Mouse (Mus musculus) midbrain, embryonic 13.5 days (tissue): Measurements from ENCODE around the gene Rnf11. TPM values are rescaled to one million over a fixed set of nuclear protein-coding genes. Genes with fewer than 3 reads are reported as not detected.

Experiments
- ATAC-seq: fragments of 200-750 bp; cut with Nextera tagmentation; 2 replicates; pipeline ENCODE4 v1.8.0; 2017; ENCODE audit warnings: mild to moderate bottlenecking, moderate TSS enrichment, moderate library complexity
- H3K27ac ChIP-seq: fragments of 300-500 bp; sonication (generic); 2 replicates; pipeline ENCODE4 v1.5.1; 2015; ENCODE audit warnings: inconsistent platforms, mild to moderate bottlenecking, moderate library complexity
- H3K27me3 ChIP-seq: fragments of 300-500 bp; sonication (generic); 2 replicates; pipeline ENCODE4 v1.6.1; 2015; ENCODE audit warnings: mild to moderate bottlenecking, inconsistent platforms
- H3K36me3 ChIP-seq: fragments of 300-500 bp; sonication (generic); 2 replicates; pipeline ENCODE4 v1.6.1; 2015; ENCODE audit warnings: mild to moderate bottlenecking, inconsistent platforms
- H3K4me1 ChIP-seq: fragments of 300-500 bp; sonication (generic); replicated peaks from 2 replicates; pipeline ENCODE4 v1.6.1; 2015; ENCODE audit warnings: inconsistent platforms
- H3K4me2 ChIP-seq: fragments of 300-500 bp; sonication (generic); replicated peaks from 2 replicates; pipeline ENCODE4 v1.6.1; 2015; ENCODE audit warnings: moderate library complexity, mild to moderate bottlenecking, inconsistent platforms
- H3K4me3 ChIP-seq: fragments of 300-500 bp; sonication (generic); replicated peaks from 2 replicates; pipeline ENCODE4 v1.5.1; 2015; ENCODE audit warnings: mild to moderate bottlenecking, inconsistent platforms
- H3K9ac ChIP-seq: fragments of 300-500 bp; sonication (generic); replicated peaks from 2 replicates; pipeline ENCODE4 v1.6.1; 2015; ENCODE audit warnings: mild to moderate bottlenecking, inconsistent platforms
- H3K9me3 ChIP-seq: fragments of 300-500 bp; sonication (generic); 2 replicates; pipeline ENCODE4 v1.6.1; 2016; ENCODE audit warnings: mild to moderate bottlenecking, inconsistent platforms
- WGBS: fragments of 180-500 bp; shearing (Covaris S2); methylation state at CpG from one replicate; pipeline ENCODE4 v1.1.7; 2015; 5-methylcytosine and 5-hydroxymethylcytosine counted together
- polyA plus RNA-seq: library from polyadenylated mRNA; unstranded; fragments of >200 nt; fragmentation: Nextera tagmentation; extraction: Ambion mirVana; gene quantifications from 2 replicates; pipeline ENCODE4 v1.2.1, GENCODE M21; 2015

Gene Rnf11
- polyA plus RNA-seq, 1 experiment from 2014 or later = 60.0 TPM

DNA sequence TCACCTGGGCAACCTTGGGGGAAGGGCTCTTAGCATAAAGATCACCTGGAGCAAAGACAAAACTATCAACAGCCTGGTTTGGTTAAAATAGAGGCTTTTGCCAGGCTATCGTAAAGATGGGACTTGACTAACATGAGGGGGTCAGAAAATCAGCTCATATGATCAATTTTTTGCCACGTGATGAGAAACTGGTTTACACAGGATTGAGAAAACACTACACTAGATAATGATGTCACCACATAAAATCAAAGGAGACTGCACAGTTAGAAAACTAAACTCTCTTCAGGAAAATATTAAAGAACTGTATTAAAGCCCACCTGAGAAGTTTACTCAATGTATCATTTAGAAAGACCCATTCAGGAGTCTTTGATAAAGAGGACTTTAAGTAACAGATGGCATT, 9.4 kb downstream of the Rnf11 start:
- ATAC-seq = no peak
- peak overlapping the region; percentile 73 for H3K4me2 ChIP-seq
- no peaks in the 10 kb centered on the region for H3K27me3 ChIP-seq
- peak overlapping the region; percentile 87 for H3K4me3 ChIP-seq
- H3K36me3 ChIP-seq = peaks cover 8% of the 10 kb centered on the region; the same call in 1 of the 2 replicates
- peak overlapping the region; percentile 34; the same call in 1 of the 2 replicates for H3K9ac ChIP-seq
- peaks cover 19% of the 10 kb centered on the region for H3K4me1 ChIP-seq
- WGBS = 52% methylated on average over 2 of the region's 2 CpGs
- no peak overlapping the region for H3K27ac ChIP-seq
- H3K9me3 ChIP-seq = no peaks in the 10 kb centered on the region

DNA sequence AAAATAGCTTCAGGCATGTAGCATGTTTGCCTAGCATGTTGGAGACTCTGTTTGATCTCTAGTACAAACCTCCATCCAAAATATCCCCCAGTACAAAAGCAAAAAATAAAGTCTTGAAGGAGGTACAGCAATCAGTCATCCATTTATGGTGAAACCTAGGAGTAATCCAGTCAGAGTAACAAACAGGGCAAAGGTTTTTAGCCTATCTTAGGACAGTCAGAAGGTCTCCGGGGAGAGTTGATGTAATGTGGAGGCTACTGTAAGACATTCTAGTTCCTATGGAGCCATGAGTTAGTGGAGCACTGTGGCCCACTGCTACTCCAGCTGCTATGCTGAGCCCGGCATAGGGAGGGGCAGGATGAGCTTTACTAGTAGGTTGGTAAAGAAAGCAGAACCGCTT, 12.0 kb downstream of the Rnf11 start:
- Histone ChIP-seq H3K9ac (no peak overlapping the region), H3K4me2 (no peak overlapping the region), H3K27ac (no peak overlapping the region), H3K9me3 (no peaks in the 10 kb centered on the region), H3K4me3 (no peak overlapping the region), H3K4me1 (peaks cover 19% of the 10 kb centered on the region), H3K27me3 (no peaks in the 10 kb centered on the region), H3K36me3 (peaks cover 8% of the 10 kb centered on the region; the same call in 1 of the 2 replicates)
- 91% methylated on average over 3 of the region's 3 CpGs for WGBS
- ATAC-seq = no peak

DNA sequence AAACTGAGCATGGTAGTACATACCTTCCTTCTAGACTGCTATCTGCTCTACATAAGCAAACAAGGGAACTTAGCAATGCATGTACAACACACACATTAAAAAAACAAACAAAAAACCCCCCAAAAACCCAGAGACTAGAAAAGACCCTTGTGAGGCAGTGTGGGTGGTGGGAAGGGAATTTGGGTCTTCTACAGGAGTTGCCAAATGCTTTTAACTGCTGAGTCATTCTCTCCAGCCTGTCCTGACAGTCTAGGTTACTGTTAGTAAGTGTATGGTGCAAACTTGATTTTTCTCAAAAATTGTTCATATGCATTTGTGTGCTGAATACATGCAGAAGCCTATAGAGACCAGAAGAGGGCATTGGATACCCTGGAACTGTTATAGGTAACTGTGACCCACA, 12.9 kb downstream of the Rnf11 start:
- no peaks in the 10 kb centered on the region for H3K9me3 ChIP-seq
- H3K27me3 ChIP-seq = no peaks in the 10 kb centered on the region
- no peak for ATAC-seq
- H3K9ac ChIP-seq = no peak overlapping the region
- no peak overlapping the region for H3K4me2 ChIP-seq
- no peak overlapping the region for H3K4me3 ChIP-seq
- no peak overlapping the region for H3K27ac ChIP-seq
- H3K36me3 ChIP-seq = peaks cover 8% of the 10 kb centered on the region; the same call in 1 of the 2 replicates
- H3K4me1 ChIP-seq = peaks cover 19% of the 10 kb centered on the region

DNA sequence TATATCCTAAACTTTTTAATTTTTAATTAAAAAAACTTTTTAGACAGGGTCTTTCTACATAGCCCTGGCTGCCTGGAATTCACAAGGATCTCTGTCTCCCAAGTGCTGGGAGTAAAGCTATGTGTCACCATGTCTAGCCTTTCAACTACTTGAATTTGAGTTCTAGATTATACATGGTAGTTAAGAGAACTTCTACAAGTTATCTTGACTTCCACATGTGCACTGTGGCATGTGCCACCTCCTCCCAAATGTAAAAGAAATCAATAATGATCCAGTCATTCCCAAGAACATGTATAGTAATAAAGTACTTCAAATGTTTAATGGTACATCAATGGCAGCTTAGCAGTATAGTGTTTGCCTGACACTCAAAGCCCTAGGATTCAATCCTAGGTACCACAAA, 16.8 kb downstream of the Rnf11 start:
- Histone ChIP-seq H3K4me3 (no peak overlapping the region), H3K4me1 (no peaks in the 10 kb centered on the region; the same call in 1 of the 2 replicates), H3K4me2 (no peak overlapping the region), H3K36me3 (peaks cover 4% of the 10 kb centered on the region; the same call in 1 of the 2 replicates), H3K27ac (no peak overlapping the region), H3K9ac (no peak overlapping the region), H3K27me3 (no peaks in the 10 kb centered on the region), H3K9me3 (no peaks in the 10 kb centered on the region)
- no peak for ATAC-seq

DNA sequence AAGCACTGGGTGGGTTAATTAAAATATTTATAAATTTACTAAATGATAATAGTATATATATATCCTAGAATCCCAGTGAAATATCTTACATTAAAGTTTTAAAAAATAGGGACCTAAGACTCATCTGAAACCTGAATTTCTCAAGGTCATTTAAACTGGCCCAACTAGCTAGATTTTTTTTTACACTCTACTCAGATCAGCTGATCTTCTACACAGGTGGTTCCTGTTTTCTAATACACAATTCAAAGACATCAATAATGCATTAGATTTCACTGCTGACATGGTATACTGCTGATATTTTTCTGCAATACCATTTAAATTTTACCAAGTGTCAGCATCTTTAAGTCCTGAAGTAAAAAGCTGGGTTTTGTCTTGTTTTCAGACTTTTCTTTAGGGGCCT, 20.6 kb downstream of the Rnf11 start:
- no peak for ATAC-seq
- no peak overlapping the region for H3K4me3 ChIP-seq
- no peaks in the 10 kb centered on the region for H3K4me1 ChIP-seq
- no peaks in the 10 kb centered on the region for H3K36me3 ChIP-seq
- no peak overlapping the region for H3K4me2 ChIP-seq
- H3K27ac ChIP-seq = no peak overlapping the region
- no peaks in the 10 kb centered on the region for H3K27me3 ChIP-seq
- H3K9ac ChIP-seq = no peak overlapping the region
- H3K9me3 ChIP-seq = no peaks in the 10 kb centered on the region

DNA sequence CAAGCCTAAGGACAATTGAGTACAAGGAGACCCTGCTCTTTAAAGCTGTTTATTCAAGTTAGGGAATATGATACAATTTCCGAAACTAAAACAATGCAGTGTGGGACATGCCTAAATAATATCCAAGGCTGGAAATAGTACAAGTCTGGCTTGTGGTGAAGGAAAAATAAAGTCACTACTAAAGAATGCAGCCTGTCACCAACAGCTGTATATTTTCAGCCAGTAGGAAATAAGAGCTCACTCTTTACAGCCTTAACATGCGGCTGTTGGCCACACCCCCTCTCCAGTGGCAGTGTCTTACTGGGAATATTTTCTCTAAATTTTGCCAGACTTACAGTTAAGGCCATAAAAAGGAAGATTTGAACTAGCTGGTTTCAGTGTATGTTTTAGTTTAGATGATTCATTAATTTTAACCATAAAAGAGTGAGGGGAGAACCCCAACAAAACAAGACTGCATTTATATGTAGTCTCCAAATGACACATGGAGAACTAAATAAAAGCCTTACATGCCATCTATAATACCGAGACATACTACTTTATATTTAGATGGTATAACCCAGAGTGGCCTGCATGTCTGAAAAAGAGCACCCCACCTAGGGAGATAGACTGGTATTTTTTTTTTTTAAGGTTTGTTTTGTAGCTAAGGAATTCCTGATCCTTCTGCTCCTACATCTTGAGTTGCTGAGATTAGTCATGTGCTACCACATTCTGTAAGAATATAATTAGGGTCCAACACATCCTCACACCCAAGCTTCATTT, 23.9 kb downstream of the Rnf11 start:
- Histone ChIP-seq H3K9me3 (no peaks in the 10 kb centered on the region), H3K27ac (no peak overlapping the region), H3K4me1 (no peaks in the 10 kb centered on the region), H3K9ac (no peak overlapping the region), H3K36me3 (no peaks in the 10 kb centered on the region), H3K4me3 (no peak overlapping the region), H3K4me2 (no peak overlapping the region), H3K27me3 (no peaks in the 10 kb centered on the region)
- WGBS = 81% methylated on average over 3 of the region's 3 CpGs
- no peak for ATAC-seq

DNA sequence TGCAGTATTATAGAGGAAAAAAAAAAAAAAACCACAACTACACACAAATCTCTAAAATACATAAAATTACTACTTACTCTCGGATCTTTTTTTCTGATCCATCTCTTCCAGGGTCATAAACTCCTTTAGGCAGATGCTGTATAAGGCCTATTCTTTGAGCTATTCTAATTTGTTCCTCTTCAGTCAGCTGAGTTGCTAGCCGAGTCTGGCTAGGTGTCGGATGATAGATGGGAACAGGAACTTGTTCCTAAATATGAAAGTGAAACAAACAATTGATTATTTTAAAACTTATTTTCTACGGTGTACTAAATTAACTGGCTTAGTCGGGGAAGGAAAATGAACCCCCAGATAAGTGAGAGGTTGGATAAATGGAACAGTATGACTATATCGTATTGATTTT, 27.7 kb downstream of the Rnf11 start:
- no peak overlapping the region for H3K4me3 ChIP-seq
- 95% methylated on average over 6 of the region's 6 CpGs for WGBS
- no peaks in the 10 kb centered on the region for H3K4me1 ChIP-seq
- no peaks in the 10 kb centered on the region for H3K27me3 ChIP-seq
- ATAC-seq = no peak
- no peak overlapping the region for H3K9ac ChIP-seq
- H3K36me3 ChIP-seq = peaks cover 9% of the 10 kb centered on the region; the same call in 1 of the 2 replicates
- H3K4me2 ChIP-seq = no peak overlapping the region
- H3K9me3 ChIP-seq = no peaks in the 10 kb centered on the region
- no peak overlapping the region for H3K27ac ChIP-seq

DNA sequence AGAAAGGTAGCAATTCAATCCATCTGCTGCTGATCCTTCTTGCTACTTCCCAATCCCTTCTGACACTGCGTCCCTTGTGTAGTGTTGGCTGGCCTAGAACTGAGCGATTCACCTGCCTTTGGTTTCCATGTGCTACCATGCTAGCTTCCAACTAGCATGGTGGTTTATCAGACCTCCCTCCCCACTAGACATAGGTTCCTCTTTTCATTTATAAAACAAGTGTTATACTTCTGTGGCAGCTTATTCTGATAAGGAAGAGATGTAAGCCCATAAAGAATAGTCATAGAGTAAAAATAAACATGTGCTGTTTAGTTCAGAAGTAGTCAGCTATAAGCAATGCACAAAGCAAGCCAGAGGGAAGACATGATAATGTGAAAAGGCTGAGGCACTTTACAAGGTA, 36.0 kb downstream of the Rnf11 start:
- H3K4me1 ChIP-seq = peaks cover 8% of the 10 kb centered on the region; the same call in 1 of the 2 replicates
- H3K27me3 ChIP-seq = no peaks in the 10 kb centered on the region
- H3K4me2 ChIP-seq = no peak overlapping the region
- H3K9me3 ChIP-seq = no peaks in the 10 kb centered on the region
- peaks cover 11% of the 10 kb centered on the region; the same call in 1 of the 2 replicates for H3K36me3 ChIP-seq
- no peak overlapping the region for H3K27ac ChIP-seq
- no peak for ATAC-seq
- no peak overlapping the region for H3K4me3 ChIP-seq
- 97% methylated on average over 2 of the region's 2 CpGs for WGBS
- H3K9ac ChIP-seq = no peak overlapping the region

DNA sequence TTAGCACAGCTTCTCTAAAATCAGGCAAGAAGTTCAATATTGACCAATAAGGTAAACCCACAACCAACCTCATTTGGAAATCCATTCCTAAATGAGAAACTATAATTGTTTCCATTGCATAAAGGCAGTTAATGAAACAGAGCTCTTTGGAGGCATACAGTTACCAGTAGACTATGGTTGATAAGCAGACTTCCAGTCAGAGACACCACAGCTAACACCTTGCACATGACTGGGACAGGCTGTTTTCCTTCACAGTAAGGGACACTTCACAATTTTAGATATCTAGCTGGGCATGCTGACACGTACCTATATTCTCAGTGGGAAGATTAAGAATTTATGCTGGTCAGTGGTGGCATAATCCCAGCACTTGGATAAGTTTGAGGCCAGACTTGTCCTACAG, 38.6 kb downstream of the Rnf11 start:
- H3K4me1 ChIP-seq = peaks cover 8% of the 10 kb centered on the region; the same call in 1 of the 2 replicates
- H3K27me3 ChIP-seq = no peaks in the 10 kb centered on the region
- no peak overlapping the region for H3K4me2 ChIP-seq
- no peak for ATAC-seq
- H3K9me3 ChIP-seq = no peaks in the 10 kb centered on the region
- no peak overlapping the region for H3K27ac ChIP-seq
- no peak overlapping the region for H3K4me3 ChIP-seq
- H3K9ac ChIP-seq = no peak overlapping the region
- 81% methylated on average over 1 of the region's 1 CpGs for WGBS
- peaks cover 7% of the 10 kb centered on the region for H3K36me3 ChIP-seq

DNA sequence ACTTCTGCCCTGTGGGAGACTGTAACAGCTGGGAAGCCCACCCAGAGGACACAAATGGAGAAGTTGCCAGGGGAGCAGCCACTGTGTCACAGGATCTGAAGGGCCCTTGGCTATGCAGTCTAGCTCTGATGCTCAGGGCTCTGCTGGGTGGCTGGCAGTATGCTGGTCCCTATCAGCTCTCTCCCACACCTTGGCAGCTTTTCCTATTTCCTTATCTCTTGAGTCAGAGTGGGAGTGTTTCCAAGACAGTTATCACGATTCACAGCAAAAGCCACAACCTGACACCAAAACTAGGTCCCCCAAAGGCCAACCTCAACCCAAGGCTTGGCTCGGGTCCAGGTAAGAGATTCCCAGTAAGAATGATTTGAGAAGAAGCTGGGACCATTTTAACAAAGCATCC, 39.1 kb downstream of the Rnf11 start:
- Histone ChIP-seq H3K36me3 (peaks cover 7% of the 10 kb centered on the region), H3K4me1 (peaks cover 8% of the 10 kb centered on the region; the same call in 1 of the 2 replicates), H3K9ac (no peak overlapping the region), H3K9me3 (no peaks in the 10 kb centered on the region), H3K27me3 (no peaks in the 10 kb centered on the region), H3K4me3 (no peak overlapping the region), H3K4me2 (no peak overlapping the region), H3K27ac (no peak overlapping the region)
- ATAC-seq = 0 out of 2 replicates have a peak, but pooled peaks have one; percentile 30
- 84% methylated on average over 2 of the region's 2 CpGs for WGBS

DNA sequence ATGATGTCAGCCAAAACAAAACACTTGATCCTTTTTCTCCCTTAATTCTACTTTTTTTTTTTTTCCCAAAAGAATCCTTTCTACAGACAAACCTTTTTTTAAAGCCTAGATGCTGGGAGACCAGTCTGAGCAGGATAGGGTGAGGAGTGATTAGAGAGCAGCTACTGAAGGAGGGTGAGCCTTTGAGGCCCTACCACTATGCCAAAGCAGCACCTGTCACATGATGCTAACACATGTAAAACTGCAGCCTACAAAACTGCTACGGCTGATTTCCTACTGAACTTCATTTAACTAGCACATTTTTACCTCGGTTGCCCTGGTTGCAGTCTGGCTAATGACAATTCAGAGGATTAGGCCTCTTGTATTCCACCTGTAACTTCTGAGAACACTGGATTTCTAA, 39.6 kb downstream of the Rnf11 start:
- Histone ChIP-seq H3K27ac (no peak overlapping the region), H3K4me2 (no peak overlapping the region), H3K9ac (no peak overlapping the region), H3K4me1 (peaks cover 8% of the 10 kb centered on the region; the same call in 1 of the 2 replicates), H3K36me3 (peaks cover 7% of the 10 kb centered on the region), H3K9me3 (no peaks in the 10 kb centered on the region), H3K4me3 (no peak overlapping the region), H3K27me3 (no peaks in the 10 kb centered on the region)
- 37% methylated on average over 2 of the region's 2 CpGs for WGBS
- no peak for ATAC-seq

DNA sequence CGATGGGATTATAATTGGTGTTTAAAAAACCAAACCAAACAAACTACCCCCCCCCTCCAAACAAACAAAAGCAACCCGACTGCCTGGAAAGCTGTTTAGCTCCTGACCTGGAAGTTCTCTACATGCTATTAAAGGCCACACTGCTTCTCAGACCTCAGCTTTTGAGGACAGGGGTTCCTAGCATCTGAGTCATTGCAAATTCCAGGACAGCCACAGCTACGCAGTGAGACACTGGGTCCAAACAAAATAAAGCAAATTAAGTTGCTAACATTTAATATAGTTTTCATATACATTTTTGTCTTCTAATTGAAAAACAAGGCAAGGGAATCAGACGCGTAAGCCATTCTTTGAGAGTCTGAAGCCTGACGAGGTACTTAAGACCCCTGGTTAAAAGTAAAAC, 40.1 kb downstream of the Rnf11 start:
- no peak for ATAC-seq
- 65% methylated on average over 6 of the region's 6 CpGs for WGBS
- Histone ChIP-seq H3K4me3 (no peak overlapping the region), H3K9ac (no peak overlapping the region), H3K9me3 (no peaks in the 10 kb centered on the region), H3K4me1 (peaks cover 8% of the 10 kb centered on the region; the same call in 1 of the 2 replicates), H3K27ac (no peak overlapping the region), H3K27me3 (no peaks in the 10 kb centered on the region), H3K36me3 (peaks cover 7% of the 10 kb centered on the region), H3K4me2 (no peak overlapping the region)

DNA sequence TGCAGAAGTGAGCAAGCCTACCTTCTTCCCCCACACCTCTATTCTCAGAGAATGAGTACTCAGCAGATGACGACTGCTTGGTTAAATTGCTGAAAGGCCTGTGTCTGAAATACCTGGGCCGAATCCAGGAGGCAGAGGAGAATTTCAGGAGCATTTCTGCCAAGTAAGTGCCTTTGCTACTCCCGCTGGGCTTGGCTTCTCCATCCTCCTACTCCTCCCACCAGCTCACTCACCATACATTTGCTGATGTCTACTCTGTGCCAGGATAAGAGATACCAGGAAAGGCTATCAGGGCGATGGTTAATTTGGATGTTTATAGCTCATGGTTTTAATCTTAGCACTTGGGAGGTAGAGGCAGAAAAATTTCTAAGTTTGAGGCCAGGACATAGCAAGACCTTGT, 41.9 kb downstream of the Rnf11 start:
- Histone ChIP-seq H3K4me1 (peaks cover 8% of the 10 kb centered on the region; the same call in 1 of the 2 replicates), H3K4me3 (no peak overlapping the region), H3K4me2 (no peak overlapping the region), H3K9me3 (no peaks in the 10 kb centered on the region), H3K27me3 (no peaks in the 10 kb centered on the region), H3K27ac (no peak overlapping the region), H3K36me3 (peaks cover 5% of the 10 kb centered on the region), H3K9ac (no peak overlapping the region)
- WGBS = 91% methylated on average over 4 of the region's 4 CpGs
- no peak for ATAC-seq
